Mouse (Mus musculus) embryonic fibroblast, embryonic 13.5 days (primary cell): ENCODE data around the gene Lamtor4.

Experiments used
- CTCF ChIP-seq: IDR thresholded peaks from 2 replicates; pipeline ENCODE4 v1.5.1; 2011; ENCODE audit warnings: mild to moderate bottlenecking, control low read depth, low read length, moderate library complexity, borderline replicate concordance; ENCODE audit not compliant: insufficient read depth
- POLR2A ChIP-seq: IDR thresholded peaks from 2 replicates; pipeline ENCODE4 v1.6.1; 2011; ENCODE audit warnings: low read depth, mild to moderate bottlenecking, control low read depth, low read length, moderate library complexity

GRCm38 (mm10) chr5:138280829-138281228 lies 25.5 kb downstream of the Lamtor4 start:
- TF ChIP-seq CTCF (no peak), POLR2A (no peak)
